Mouse (Mus musculus): ENCODE measurements around the gene Zfp346. TPM values are rescaled to one million over a fixed set of nuclear protein-coding genes. Genes with fewer than 3 reads are reported as not detected.

The Zfp346 gene
- total RNA-seq, 1 experiment = 33.9 TPM

GRCm38 (mm10) chr13:55165831-55166339 is 60.8 kb downstream of the Zfp346 start:
- H3K9ac ChIP-seq (ENCODE audit: insufficient read depth, low read depth, low read length, poor library complexity, severe bottlenecking) = peak overlapping the region; percentile 13; the same call in 1 of the 2 replicates
- no peak for DNase-seq (ENCODE audit: low read depth, low spot score)
- peak overlapping the region; percentile 1 to 9; a peak in 1 of 4 replicates for H3K4me3 ChIP-seq (ENCODE audit: insufficient read depth in 1 of 2, low read depth in 1 of 2, low read length in 2 of 2, poor library complexity in 1 of 2, severe bottlenecking in 1 of 2)
- in situ Hi-C loops (cut with MboI; ENCODE audit: low sequenced_read_pairs in 2 of 2, unreplicated experiment in 2 of 2) = no loop called here
- H3K4me1 ChIP-seq (ENCODE audit: control insufficient read depth in 2 of 2, insufficient read depth in 2 of 2, low read length in 2 of 2, poor library complexity in 1 of 2) = peaks cover 0 to 22% of the 10 kb centered on the region in 2 experiments; a peak in 1 of 4 replicates
- no peaks in the 10 kb centered on the region for H3K9me3 ChIP-seq (ENCODE audit: control insufficient read depth, insufficient read depth, low read depth, low read length)
- H3K27ac ChIP-seq (ENCODE audit: insufficient read depth, low read depth, low read length, poor library complexity, severe bottlenecking) = no peak overlapping the region
- no peak for TF ChIP-seq CHD2 (IDR thresholded peaks at IDR 0.05; ENCODE audit: low read depth, low read length)
- no peak for TF ChIP-seq MAFK (IDR thresholded peaks at IDR 0.05; ENCODE audit: insufficient read depth, low read depth, low read length)
- no peak for TF ChIP-seq ZC3H11A (IDR thresholded peaks at IDR 0.05; ENCODE audit: borderline replicate concordance, low read depth, low read length)
- no peak for TF ChIP-seq HCFC1 (IDR thresholded peaks at IDR 0.05; ENCODE audit: borderline replicate concordance, insufficient read depth, low read length)
- TF ChIP-seq ZNF384 (IDR thresholded peaks at IDR 0.05; ENCODE audit: low read depth, low read length) = no peak
- no peaks in the 10 kb centered on the region for H3K36me3 ChIP-seq (ENCODE audit: control insufficient read depth, insufficient read depth, low read length, poor library complexity, severe bottlenecking)

GRCm38 (mm10) chr13:55166806-55167725 is 62.0 kb downstream of the Zfp346 start:
- Histone ChIP-seq H3K4me1 (ENCODE audit: control insufficient read depth in 2 of 2, insufficient read depth in 2 of 2, low read length in 2 of 2, poor library complexity in 1 of 2) (peaks cover 0 to 15% of the 10 kb centered on the region in 2 experiments; a peak in 1 of 4 replicates), H3K27ac (ENCODE audit: insufficient read depth, low read depth, low read length, poor library complexity, severe bottlenecking) (peak overlapping the region; percentile 40; the same call in 1 of the 2 replicates), H3K9me3 (ENCODE audit: control insufficient read depth, insufficient read depth, low read depth, low read length) (no peaks in the 10 kb centered on the region), H3K4me3 (ENCODE audit: insufficient read depth in 1 of 2, low read depth in 1 of 2, low read length in 2 of 2, poor library complexity in 1 of 2, severe bottlenecking in 1 of 2) (peak overlapping the region; percentile 43 to 50; a peak in 3 of 4 replicates), H3K36me3 (ENCODE audit: control insufficient read depth, insufficient read depth, low read length, poor library complexity, severe bottlenecking) (no peaks in the 10 kb centered on the region), H3K9ac (ENCODE audit: insufficient read depth, low read depth, low read length, poor library complexity, severe bottlenecking) (peak overlapping the region; percentile 60)
- TF ChIP-seq MAFK (IDR thresholded peaks at IDR 0.05; ENCODE audit: insufficient read depth, low read depth, low read length) (no peak), ZNF384 (IDR thresholded peaks at IDR 0.05; ENCODE audit: low read depth, low read length) (no peak), ZC3H11A (IDR thresholded peaks at IDR 0.05; ENCODE audit: borderline replicate concordance, low read depth, low read length) (no peak), CHD2 (IDR thresholded peaks at IDR 0.05; ENCODE audit: low read depth, low read length) (no peak), HCFC1 (IDR thresholded peaks at IDR 0.05; ENCODE audit: borderline replicate concordance, insufficient read depth, low read length) (no peak)
- in situ Hi-C loops (cut with MboI; ENCODE audit: low sequenced_read_pairs in 2 of 2, unreplicated experiment in 2 of 2) = no loop called here
- peak; percentile 70 for DNase-seq (ENCODE audit: low read depth, low spot score)

GRCm38 (mm10) chr13:55167798-55168197 is 62.7 kb downstream of the Zfp346 start:
- Histone ChIP-seq H3K27ac (ENCODE audit: insufficient read depth, low read depth, low read length, poor library complexity, severe bottlenecking) (no peak overlapping the region), H3K9ac (ENCODE audit: insufficient read depth, low read depth, low read length, poor library complexity, severe bottlenecking) (no peak overlapping the region; the same call in 1 of the 2 replicates), H3K4me1 (ENCODE audit: control insufficient read depth in 2 of 2, insufficient read depth in 2 of 2, low read length in 2 of 2, poor library complexity in 1 of 2) (peaks cover 2 to 15% of the 10 kb centered on the region in 2 experiments; a peak in 2 of 4 replicates), H3K36me3 (ENCODE audit: control insufficient read depth, insufficient read depth, low read length, poor library complexity, severe bottlenecking) (no peaks in the 10 kb centered on the region), H3K9me3 (ENCODE audit: control insufficient read depth, insufficient read depth, low read depth, low read length) (no peaks in the 10 kb centered on the region), H3K4me3 (ENCODE audit: insufficient read depth in 1 of 2, low read depth in 1 of 2, low read length in 2 of 2, poor library complexity in 1 of 2, severe bottlenecking in 1 of 2) (peak overlapping the region in 1 of 2 experiments; percentile 43; a peak in 1 of 4 replicates)
- in situ Hi-C loops (cut with MboI; ENCODE audit: low sequenced_read_pairs in 2 of 2, unreplicated experiment in 2 of 2) = no loop called here
- DNase-seq (ENCODE audit: low read depth, low spot score) = no peak
- TF ChIP-seq MAFK (IDR thresholded peaks at IDR 0.05; ENCODE audit: insufficient read depth, low read depth, low read length) (no peak), HCFC1 (IDR thresholded peaks at IDR 0.05; ENCODE audit: borderline replicate concordance, insufficient read depth, low read length) (no peak), ZNF384 (IDR thresholded peaks at IDR 0.05; ENCODE audit: low read depth, low read length) (no peak), CHD2 (IDR thresholded peaks at IDR 0.05; ENCODE audit: low read depth, low read length) (no peak), ZC3H11A (IDR thresholded peaks at IDR 0.05; ENCODE audit: borderline replicate concordance, low read depth, low read length) (no peak)

- H3K9ac ChIP-seq (ENCODE audit: insufficient read depth, low read depth, low read length, poor library complexity, severe bottlenecking) = no peak overlapping the region
- H3K4me3 ChIP-seq (ENCODE audit: insufficient read depth in 1 of 2, low read depth in 1 of 2, low read length in 2 of 2, poor library complexity in 1 of 2, severe bottlenecking in 1 of 2) = no peak overlapping the region
These were observed 63.1 kb downstream of the Zfp346 start for GRCm38 (mm10) chr13:55168255-55168654.

More at GRCm38 (mm10) chr13:55168255-55168654, 63.1 kb downstream of the Zfp346 start:
- TF ChIP-seq CHD2 (IDR thresholded peaks at IDR 0.05; ENCODE audit: low read depth, low read length) (no peak), MAFK (IDR thresholded peaks at IDR 0.05; ENCODE audit: insufficient read depth, low read depth, low read length) (no peak), ZNF384 (IDR thresholded peaks at IDR 0.05; ENCODE audit: low read depth, low read length) (no peak), HCFC1 (IDR thresholded peaks at IDR 0.05; ENCODE audit: borderline replicate concordance, insufficient read depth, low read length) (no peak), ZC3H11A (IDR thresholded peaks at IDR 0.05; ENCODE audit: borderline replicate concordance, low read depth, low read length) (no peak)
- no peak for DNase-seq (ENCODE audit: low read depth, low spot score)
- Histone ChIP-seq H3K27ac (ENCODE audit: insufficient read depth, low read depth, low read length, poor library complexity, severe bottlenecking) (no peak overlapping the region), H3K36me3 (ENCODE audit: control insufficient read depth, insufficient read depth, low read length, poor library complexity, severe bottlenecking) (no peaks in the 10 kb centered on the region), H3K4me1 (ENCODE audit: control insufficient read depth in 2 of 2, insufficient read depth in 2 of 2, low read length in 2 of 2, poor library complexity in 1 of 2) (peaks cover 2 to 15% of the 10 kb centered on the region in 2 experiments; a peak in 2 of 4 replicates), H3K9me3 (ENCODE audit: control insufficient read depth, insufficient read depth, low read depth, low read length) (no peaks in the 10 kb centered on the region)
- in situ Hi-C loops (cut with MboI; ENCODE audit: low sequenced_read_pairs in 2 of 2, unreplicated experiment in 2 of 2) = no loop called here
